Mouse (Mus musculus): ENCODE measurements around the gene Samd8.

The Samd8 gene

GRCm38 (mm10) chr14:21745149-21745548 lies 5.2 kb upstream of the Samd8 start:
- DNase-seq (ENCODE audit: low read depth) = no peak

- DNase-seq (ENCODE audit: low read depth) = no peak
These were observed 4.1 kb upstream of the Samd8 start for GRCm38 (mm10) chr14:21746251-21746650.

- DNase-seq (ENCODE audit: low read depth) = no peak
These were observed 3.5 kb upstream of the Samd8 start for GRCm38 (mm10) chr14:21746846-21747245.

DNA sequence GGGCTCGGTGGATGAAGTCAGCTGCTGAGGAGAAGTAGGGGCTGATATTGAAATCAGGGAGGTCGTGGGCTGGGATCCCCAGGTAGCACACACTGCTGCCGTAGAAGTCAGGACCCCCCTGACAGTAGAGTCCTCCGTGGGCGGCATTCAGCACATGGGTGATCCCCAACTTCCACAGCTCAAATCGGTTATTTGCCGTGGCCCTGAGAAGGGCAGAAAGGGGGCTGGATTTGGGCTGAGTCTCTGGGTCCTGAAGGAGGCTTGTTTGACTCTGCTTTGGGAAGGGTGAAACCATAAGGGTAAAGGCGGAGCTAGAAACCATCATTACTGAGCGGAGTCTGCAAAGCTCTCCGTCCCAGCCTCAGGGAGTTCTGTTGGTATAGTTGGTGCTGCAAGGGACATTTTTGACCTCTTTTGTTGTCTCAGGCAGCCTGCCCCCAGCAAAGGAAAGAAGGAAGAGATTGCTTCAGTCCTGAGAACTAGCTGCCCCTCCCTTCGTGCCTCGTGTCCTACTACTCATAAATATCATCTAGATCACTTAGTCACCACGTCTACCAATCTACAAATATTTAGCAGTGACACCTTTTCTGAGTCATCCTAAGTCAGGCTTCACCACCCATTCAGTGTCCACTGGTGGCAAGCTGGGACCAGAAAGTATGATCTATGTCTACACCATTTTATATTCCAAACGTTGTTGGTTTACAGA lies 2.7 kb upstream of the Samd8 start:
- DNase-seq (ENCODE audit: low read depth) = no peak

- no peak for DNase-seq (ENCODE audit: low read depth)
These were observed 2.0 kb upstream of the Samd8 start for GRCm38 (mm10) chr14:21748142-21748870.

- no peak for DNase-seq (ENCODE audit: low read depth)
These were observed 681 bp downstream of the Samd8 start, which contains the start of gene Dusp13 for GRCm38 (mm10) chr14:21750881-21751542. Gene Dusp13, minus strand, starts transcription at chr14:21751181.

DNA sequence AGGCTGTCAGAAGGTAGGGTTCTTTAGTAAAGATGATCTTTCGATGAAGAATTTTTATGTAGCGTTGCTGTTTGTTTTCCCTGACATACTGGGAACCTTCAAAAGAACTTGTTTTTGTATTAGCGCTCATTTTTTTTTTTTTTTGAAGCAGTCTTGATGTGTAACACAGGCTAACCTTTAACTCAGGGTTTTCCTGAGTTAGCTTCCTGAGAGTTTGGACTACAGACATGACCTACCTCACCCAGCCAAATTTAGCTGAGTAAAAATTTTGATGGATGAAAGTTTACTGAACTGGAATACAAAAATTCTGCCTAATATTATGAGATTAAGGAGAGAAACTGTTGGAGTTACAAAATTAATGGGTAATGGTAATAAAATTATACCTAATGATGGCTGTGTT lies 2.1 kb downstream of the Samd8 start:
- DNase-seq (ENCODE audit: low read depth) = no peak

DNA sequence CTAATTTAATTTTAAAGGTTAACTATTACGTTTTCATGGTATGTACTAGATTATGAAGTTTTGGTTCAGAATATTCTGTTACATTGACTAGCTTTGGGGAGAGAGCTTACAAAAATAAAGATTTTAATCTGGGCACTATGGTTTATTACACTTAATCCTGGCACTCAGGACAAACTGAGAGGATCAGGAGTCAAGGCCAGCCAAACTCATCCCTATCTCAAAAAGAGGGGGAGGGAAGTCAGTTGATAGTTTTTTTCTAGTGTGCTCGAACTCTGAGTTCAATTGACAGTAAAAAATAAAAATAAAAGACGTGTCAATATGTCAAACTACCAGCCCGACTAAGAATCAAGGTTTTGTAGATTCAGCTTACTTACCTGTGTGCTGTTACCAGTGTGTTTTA lies 3.0 kb downstream of the Samd8 start:
- no peak for DNase-seq (ENCODE audit: low read depth)

DNA sequence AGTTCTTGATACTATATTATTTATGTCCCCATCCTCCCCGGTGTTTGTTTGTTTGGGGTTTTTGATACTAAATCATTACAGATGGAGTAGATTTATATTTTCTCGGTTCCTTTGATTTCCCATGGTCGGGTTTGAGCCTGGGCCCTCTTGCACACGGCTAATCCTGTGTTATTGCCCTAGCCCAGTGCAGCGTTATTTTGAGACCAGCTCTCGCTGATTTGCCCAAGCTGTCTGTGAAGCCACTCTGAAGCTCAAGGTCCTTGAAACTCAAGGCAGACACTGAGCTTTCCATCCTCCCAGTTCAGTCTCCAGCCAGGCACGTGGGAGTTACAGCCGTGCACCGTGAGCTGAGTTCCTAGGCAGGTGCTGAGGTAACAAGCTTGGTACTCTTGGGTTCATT lies 11.2 kb downstream of the Samd8 start:
- no peak for DNase-seq (ENCODE audit: low read depth)

- no peak for DNase-seq (ENCODE audit: low read depth)
These were observed 13.4 kb downstream of the Samd8 start for GRCm38 (mm10) chr14:21763736-21764135.

DNA sequence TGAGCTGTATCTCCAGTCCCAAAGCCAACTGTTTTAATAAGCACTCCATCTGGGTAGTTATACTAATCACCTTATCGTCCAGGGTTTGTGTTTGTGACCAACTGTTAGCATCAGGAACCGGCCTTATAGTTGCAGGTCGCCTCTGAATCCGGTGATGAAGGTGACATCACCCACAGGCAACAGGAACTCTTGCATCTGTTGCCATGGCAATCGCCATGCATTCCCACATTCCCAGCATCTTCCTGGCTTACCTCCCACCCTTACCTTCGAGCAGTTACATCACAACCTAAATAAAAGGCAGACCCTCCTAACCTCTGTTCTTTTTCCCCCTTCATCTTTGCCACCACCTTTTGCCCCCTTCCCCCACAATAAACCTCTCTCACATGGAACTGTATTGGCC lies 14.3 kb downstream of the Samd8 start:
- no peak for DNase-seq (ENCODE audit: low read depth)

- DNase-seq (ENCODE audit: low read depth) = no peak
These were observed 15.5 kb downstream of the Samd8 start for GRCm38 (mm10) chr14:21765754-21766397.

- no peak for DNase-seq (ENCODE audit: low read depth)
These were observed 16.1 kb downstream of the Samd8 start for GRCm38 (mm10) chr14:21766398-21766958.

GRCm38 (mm10) chr14:21772506-21773281 lies 22.4 kb downstream of the Samd8 start:
- no peak for DNase-seq (ENCODE audit: low read depth)

DNA sequence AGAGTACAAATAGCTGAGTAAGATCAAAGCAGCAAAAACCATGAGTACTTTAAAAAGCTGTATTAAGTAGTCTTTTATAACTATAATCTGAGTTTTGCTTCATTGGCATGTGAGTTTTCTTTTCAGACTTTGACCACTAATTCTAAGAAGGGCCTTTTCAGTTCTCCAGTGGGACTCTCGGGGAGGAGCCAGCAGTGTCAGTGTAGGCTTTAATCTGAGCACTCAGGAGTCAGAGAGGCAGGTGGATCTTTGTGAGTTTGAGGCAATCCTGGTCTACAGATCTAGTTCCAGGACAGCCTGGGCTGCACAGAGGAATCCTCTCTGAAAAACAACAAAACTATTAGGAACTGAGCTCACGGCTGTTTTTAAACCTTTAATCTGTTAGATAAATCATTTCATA lies 23.6 kb downstream of the Samd8 start:
- no peak for DNase-seq (ENCODE audit: low read depth)

DNA sequence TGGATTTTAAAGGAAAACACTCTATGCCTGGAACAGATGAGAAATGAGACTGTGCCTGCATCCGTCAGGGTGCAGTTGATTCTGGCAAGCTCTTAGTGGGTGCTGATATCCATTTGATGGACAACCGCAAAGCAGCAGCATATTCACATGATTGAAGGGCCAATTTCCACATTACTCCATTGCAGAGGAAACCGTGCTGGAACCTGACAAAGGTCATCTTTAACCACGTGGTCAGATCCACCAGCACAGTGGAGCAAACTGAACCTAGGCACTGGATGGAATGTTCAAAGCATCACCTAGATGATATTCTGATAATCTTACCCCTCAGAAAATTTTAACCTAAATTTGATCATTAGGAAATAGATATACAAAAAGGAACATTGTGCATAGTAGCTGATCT lies 25.9 kb downstream of the Samd8 start:
- DNase-seq (ENCODE audit: low read depth) = no peak

- DNase-seq (ENCODE audit: low read depth) = no peak
These were observed 36.2 kb downstream of the Samd8 start for GRCm38 (mm10) chr14:21786500-21786899.

DNA sequence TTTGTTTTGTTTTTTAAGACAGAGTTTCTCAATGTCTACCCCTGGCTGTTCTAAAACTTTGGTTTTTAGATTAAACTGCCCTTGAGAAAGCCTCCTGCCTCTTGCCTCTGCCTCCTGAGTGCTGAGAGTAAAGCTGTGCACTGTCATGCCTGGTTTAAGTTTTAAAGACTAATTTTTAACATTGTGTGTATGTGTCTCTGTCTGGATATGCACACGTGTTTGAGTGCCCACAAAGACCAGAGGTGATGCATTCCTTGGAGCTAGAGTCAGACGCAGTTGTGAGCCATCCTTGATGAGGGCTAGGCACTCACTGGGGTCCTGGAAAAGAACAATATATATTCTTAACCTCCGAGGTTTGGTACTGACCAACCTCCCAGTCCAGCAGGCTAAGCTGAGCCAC lies 37.0 kb downstream of the Samd8 start:
- DNase-seq (ENCODE audit: low read depth) = no peak

GRCm38 (mm10) chr14:21788121-21788520 lies 37.8 kb downstream of the Samd8 start:
- DNase-seq (ENCODE audit: low read depth) = no peak

GRCm38 (mm10) chr14:21790585-21791251 lies 40.4 kb downstream of the Samd8 start:
- no peak for DNase-seq (ENCODE audit: low read depth)

DNA sequence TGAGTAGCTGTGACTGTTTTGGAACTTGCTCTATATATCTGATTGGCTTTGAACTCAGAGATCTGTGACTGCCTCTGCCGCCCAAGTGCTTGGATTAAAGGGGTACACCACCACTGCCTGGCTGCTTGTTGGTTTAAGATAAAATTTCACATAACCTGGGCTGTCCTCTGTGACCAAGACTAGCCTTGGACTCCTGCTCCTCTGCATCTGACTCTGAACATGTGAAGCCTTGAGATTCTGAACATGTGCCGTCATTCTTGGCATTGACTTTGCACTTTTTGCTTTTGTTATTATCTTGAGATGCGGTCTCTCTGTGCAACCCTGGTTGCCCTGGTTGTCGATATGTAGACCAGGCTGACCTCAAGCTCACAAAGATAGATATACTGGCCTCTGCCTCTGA lies 41.4 kb downstream of the Samd8 start:
- no peak for DNase-seq (ENCODE audit: low read depth)

Data from c-Kit-positive CD71-negative TER-119-negative erythroid progenitor cells, embryonic 14.5 days (primary cell).